Mouse (Mus musculus): ENCODE measurements at regions not wholly inside any gene's neighbourhood (a gene's known extent, or its start where the extent isn't known, plus 50 kb on each side); places are given as distances from the start of the nearest gene placed in this dataset.

DNA sequence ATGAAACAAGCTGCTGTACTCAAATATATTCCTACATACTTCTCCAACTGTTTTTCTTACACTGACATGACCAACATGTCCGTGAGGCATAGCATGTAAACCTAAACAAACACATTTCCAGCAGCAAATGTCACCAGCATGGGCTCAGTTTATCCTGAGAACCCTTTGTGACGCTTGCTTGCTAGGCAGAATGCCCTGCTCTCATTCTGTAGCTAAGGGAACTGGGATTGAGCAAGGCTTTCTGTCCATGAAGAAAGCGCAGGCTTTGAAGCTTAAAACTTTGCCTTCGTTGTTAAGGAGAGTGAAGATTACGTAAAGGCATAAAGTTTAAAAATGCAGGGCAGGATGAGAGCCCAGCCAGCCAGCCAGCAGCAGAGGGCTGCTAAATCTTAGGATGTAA, 85.6 kb upstream of the Epha4 start:
- ATAC-seq (ENCODE audit: insufficient number of reproducible peaks, insufficient read depth, low FRiP score, low read depth): no peak
- Histone ChIP-seq H3K4me3 (ENCODE audit: low read depth, low read length) (no peak overlapping the region), H3K4me1 (ENCODE audit: control insufficient read depth, insufficient read depth, low read length) (0 out of 2 replicates have a peak, but pooled peaks cover 4% of the 10 kb centered on the region), H3K9ac (replicated peaks; ENCODE audit: low read depth, low read length) (no peak overlapping the region), H3K4me2 (replicated peaks; ENCODE audit: low read depth, low read length) (no peak overlapping the region), H3K36me3 (ENCODE audit: control insufficient read depth, insufficient read depth, low read length) (no peaks in the 10 kb centered on the region), H3K27ac (ENCODE audit: low read length) (no peak overlapping the region), H3K9me3 (ENCODE audit: control insufficient read depth, low read depth, low read length) (no peaks in the 10 kb centered on the region), H3K27me3 (ENCODE audit: control insufficient read depth, insufficient read depth, low read length) (no peaks in the 10 kb centered on the region)
- WGBS: 57% methylated on average over 5 of the region's 5 CpGs

DNA sequence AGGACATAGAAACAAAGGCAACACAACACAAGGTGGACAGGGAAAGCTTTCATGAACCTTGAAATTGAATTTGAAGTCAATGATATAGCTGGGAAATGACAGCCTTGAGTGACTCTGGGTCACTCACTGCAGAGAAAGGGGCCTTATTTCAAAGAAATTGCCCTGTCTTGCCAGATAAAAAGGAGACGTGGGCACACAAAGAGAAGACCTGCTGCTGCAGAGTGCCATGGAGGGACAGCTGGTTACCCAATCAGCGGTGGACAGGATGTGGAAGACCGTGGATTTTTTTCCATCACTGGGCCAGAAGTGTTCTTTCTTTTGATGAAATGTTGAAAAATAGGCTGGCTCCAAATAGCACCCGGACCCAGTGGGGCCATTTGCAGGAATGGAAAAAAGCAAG, 77.8 kb upstream of the Epha4 start:
- Histone ChIP-seq H3K36me3 (ENCODE audit: control insufficient read depth, insufficient read depth, low read length) (no peaks in the 10 kb centered on the region), H3K4me1 (ENCODE audit: control insufficient read depth, insufficient read depth, low read length) (no peaks in the 10 kb centered on the region), H3K9me3 (ENCODE audit: control insufficient read depth, low read depth, low read length) (no peaks in the 10 kb centered on the region), H3K4me3 (ENCODE audit: low read depth, low read length) (no peak overlapping the region), H3K27me3 (ENCODE audit: control insufficient read depth, insufficient read depth, low read length) (no peaks in the 10 kb centered on the region), H3K9ac (replicated peaks; ENCODE audit: low read depth, low read length) (no peak overlapping the region), H3K27ac (ENCODE audit: low read length) (no peak overlapping the region), H3K4me2 (replicated peaks; ENCODE audit: low read depth, low read length) (no peak overlapping the region)
- WGBS: 88% methylated on average over 4 of the region's 4 CpGs
- ATAC-seq (ENCODE audit: insufficient number of reproducible peaks, insufficient read depth, low FRiP score, low read depth): no peak

DNA sequence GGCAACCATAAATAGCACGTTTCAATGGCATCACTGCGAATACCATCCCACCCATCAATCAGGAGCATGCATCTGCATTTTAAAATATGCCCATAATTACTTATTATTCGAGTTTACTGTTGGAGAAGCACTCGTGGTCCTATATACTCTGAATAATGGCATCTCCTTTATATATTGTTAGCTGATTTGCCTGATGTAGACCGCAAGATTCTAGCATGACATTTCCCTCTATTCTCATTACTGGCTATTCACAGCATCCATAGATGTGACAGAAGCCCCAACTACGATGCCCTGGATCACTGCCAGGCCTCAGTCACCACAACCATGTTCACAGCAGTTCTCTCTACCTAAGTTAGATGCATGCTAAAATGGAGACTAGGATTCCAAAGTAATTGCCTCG, 77.4 kb upstream of the Epha4 start:
- Histone ChIP-seq H3K36me3 (ENCODE audit: control insufficient read depth, insufficient read depth, low read length) (no peaks in the 10 kb centered on the region), H3K9ac (replicated peaks; ENCODE audit: low read depth, low read length) (no peak overlapping the region), H3K9me3 (ENCODE audit: control insufficient read depth, low read depth, low read length) (no peaks in the 10 kb centered on the region), H3K27ac (ENCODE audit: low read length) (no peak overlapping the region), H3K4me1 (ENCODE audit: control insufficient read depth, insufficient read depth, low read length) (no peaks in the 10 kb centered on the region), H3K4me3 (ENCODE audit: low read depth, low read length) (no peak overlapping the region), H3K27me3 (ENCODE audit: control insufficient read depth, insufficient read depth, low read length) (no peaks in the 10 kb centered on the region), H3K4me2 (replicated peaks; ENCODE audit: low read depth, low read length) (no peak overlapping the region)
- ATAC-seq (ENCODE audit: insufficient number of reproducible peaks, insufficient read depth, low FRiP score, low read depth): no peak
- WGBS: 84% methylated on average over 7 of the region's 7 CpGs

DNA sequence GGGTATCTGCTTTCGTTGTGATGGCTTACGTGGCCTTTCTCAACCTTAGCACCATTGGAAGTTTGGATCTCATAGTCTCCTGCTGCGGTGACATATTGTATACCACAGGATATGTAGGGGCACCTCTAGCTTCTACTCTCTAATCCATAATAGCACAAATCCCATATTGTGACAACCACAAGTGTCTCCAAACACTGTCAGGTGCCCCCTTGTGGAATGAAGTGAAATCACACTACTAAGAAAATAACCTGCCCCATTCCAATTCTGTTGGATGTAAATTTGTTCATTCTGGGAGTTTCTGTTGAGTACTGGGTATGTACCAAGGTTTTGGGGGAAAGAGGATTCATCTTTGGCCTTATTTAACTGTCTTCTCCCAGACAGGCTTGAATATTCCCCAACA, 74.5 kb upstream of the Epha4 start:
- 94% methylated on average over 3 of the region's 3 CpGs for WGBS
- no peaks in the 10 kb centered on the region for H3K4me1 ChIP-seq (ENCODE audit: control insufficient read depth, insufficient read depth, low read length)
- ATAC-seq (ENCODE audit: insufficient number of reproducible peaks, insufficient read depth, low FRiP score, low read depth): no peak
- no peak overlapping the region for H3K4me3 ChIP-seq (ENCODE audit: low read depth, low read length)
- no peak overlapping the region for H3K9ac ChIP-seq (replicated peaks; ENCODE audit: low read depth, low read length)
- no peaks in the 10 kb centered on the region for H3K9me3 ChIP-seq (ENCODE audit: control insufficient read depth, low read depth, low read length)
- H3K27me3 ChIP-seq (ENCODE audit: control insufficient read depth, insufficient read depth, low read length): no peaks in the 10 kb centered on the region
- H3K4me2 ChIP-seq (replicated peaks; ENCODE audit: low read depth, low read length): no peak overlapping the region
- no peak overlapping the region for H3K27ac ChIP-seq (ENCODE audit: low read length)
- no peaks in the 10 kb centered on the region for H3K36me3 ChIP-seq (ENCODE audit: control insufficient read depth, insufficient read depth, low read length)

DNA sequence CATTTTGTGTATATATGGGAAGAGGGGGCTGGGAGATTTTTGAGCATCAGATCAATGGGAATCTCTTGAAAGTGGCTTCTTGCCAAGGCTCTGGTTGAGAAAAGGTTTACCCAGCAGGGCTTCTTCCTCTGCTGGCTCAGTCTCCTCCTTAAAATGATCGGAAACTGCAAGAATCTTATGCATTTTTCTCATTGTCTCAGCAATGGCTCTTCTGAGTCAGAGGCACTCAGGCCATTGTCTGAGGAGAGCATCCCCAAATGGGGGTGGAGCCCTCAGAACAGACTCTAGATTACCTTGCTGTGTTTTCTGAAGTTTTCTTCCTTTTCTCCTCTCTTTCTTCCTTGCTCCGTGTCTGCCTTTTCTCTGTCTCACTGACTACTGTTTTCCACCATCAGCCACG, 70.6 kb upstream of the Epha4 start:
- no peaks in the 10 kb centered on the region for H3K27me3 ChIP-seq (ENCODE audit: control insufficient read depth, insufficient read depth, low read length)
- ATAC-seq (ENCODE audit: insufficient number of reproducible peaks, insufficient read depth, low FRiP score, low read depth): no peak

DNA sequence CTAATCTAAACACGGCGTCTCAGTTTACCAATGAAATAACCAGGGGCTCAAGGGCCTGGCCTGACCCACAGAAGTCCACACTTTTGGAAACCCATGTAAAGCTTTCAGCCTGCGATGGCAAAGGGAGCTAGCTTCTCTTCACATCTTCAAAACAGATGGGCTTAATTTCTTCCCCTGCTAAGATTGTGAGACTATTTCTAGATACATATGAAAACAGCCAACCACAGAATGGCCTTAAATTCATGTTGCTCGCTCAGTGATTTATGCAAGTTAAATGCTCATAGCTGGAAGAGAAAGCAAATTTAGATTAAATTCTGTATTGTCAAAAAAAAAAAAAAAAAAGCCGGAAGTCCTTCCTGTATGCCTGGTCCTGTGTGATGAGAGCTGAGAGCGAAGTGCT, 53.2 kb upstream of the Epha4 start:
- WGBS: 88% methylated on average over 6 of the region's 6 CpGs
- Histone ChIP-seq H3K4me3 (ENCODE audit: low read depth, low read length) (no peak overlapping the region), H3K9me3 (ENCODE audit: control insufficient read depth, low read depth, low read length) (no peaks in the 10 kb centered on the region), H3K4me1 (ENCODE audit: control insufficient read depth, insufficient read depth, low read length) (no peaks in the 10 kb centered on the region), H3K27ac (ENCODE audit: low read length) (no peak overlapping the region), H3K4me2 (replicated peaks; ENCODE audit: low read depth, low read length) (no peak overlapping the region), H3K36me3 (ENCODE audit: control insufficient read depth, insufficient read depth, low read length) (no peaks in the 10 kb centered on the region), H3K27me3 (ENCODE audit: control insufficient read depth, insufficient read depth, low read length) (no peaks in the 10 kb centered on the region), H3K9ac (replicated peaks; ENCODE audit: low read depth, low read length) (no peak overlapping the region)
- no peak for ATAC-seq (ENCODE audit: insufficient number of reproducible peaks, insufficient read depth, low FRiP score, low read depth)

More for the DNA sequence above, 70.6 kb upstream of the Epha4 start:
- WGBS: 75% methylated on average over 3 of the region's 3 CpGs
- no peak overlapping the region for H3K4me3 ChIP-seq (ENCODE audit: low read depth, low read length)
- H3K9me3 ChIP-seq (ENCODE audit: control insufficient read depth, low read depth, low read length): no peaks in the 10 kb centered on the region
- H3K9ac ChIP-seq (replicated peaks; ENCODE audit: low read depth, low read length): no peak overlapping the region
- no peak overlapping the region for H3K27ac ChIP-seq (ENCODE audit: low read length)
- no peaks in the 10 kb centered on the region for H3K36me3 ChIP-seq (ENCODE audit: control insufficient read depth, insufficient read depth, low read length)
- H3K4me2 ChIP-seq (replicated peaks; ENCODE audit: low read depth, low read length): no peak overlapping the region
- no peaks in the 10 kb centered on the region for H3K4me1 ChIP-seq (ENCODE audit: control insufficient read depth, insufficient read depth, low read length)

DNA sequence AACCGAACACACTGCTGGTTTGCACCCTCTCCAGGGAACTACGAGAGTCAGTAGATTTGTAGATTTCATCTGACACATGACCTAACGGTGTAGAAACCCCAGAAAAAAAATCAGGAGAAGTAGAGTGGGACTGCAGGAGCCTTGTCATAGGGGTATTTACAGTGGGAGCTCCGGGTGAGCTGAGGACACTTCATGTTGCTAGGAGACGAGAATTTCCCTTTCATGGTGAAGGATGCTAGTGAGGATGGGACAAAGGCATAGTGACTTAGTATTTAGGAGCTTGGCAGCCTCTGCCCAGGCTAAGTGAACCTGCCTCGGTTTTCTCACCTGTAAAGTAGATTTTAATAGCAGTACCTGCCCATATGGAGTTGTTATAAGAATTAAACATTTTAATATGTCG, 52.8 kb upstream of the Epha4 start:
- H3K4me2 ChIP-seq (replicated peaks; ENCODE audit: low read depth, low read length): no peak overlapping the region
- H3K27me3 ChIP-seq (ENCODE audit: control insufficient read depth, insufficient read depth, low read length): no peaks in the 10 kb centered on the region
- no peaks in the 10 kb centered on the region for H3K9me3 ChIP-seq (ENCODE audit: control insufficient read depth, low read depth, low read length)
- H3K36me3 ChIP-seq (ENCODE audit: control insufficient read depth, insufficient read depth, low read length): no peaks in the 10 kb centered on the region
- H3K4me1 ChIP-seq (ENCODE audit: control insufficient read depth, insufficient read depth, low read length): no peaks in the 10 kb centered on the region
- no peak overlapping the region for H3K9ac ChIP-seq (replicated peaks; ENCODE audit: low read depth, low read length)
- 74% methylated on average over 7 of the region's 7 CpGs for WGBS
- no peak overlapping the region for H3K27ac ChIP-seq (ENCODE audit: low read length)
- no peak overlapping the region for H3K4me3 ChIP-seq (ENCODE audit: low read depth, low read length)
- ATAC-seq (ENCODE audit: insufficient number of reproducible peaks, insufficient read depth, low FRiP score, low read depth): no peak
